Mouse (Mus musculus): ENCODE measurements around the gene Slc35b1. TPM values are rescaled to one million over a fixed set of nuclear protein-coding genes. Genes with fewer than 3 reads are reported as not detected.

Slc35b1 gene
- polyA plus RNA-seq, 1 experiment from 2014 or later, result 126 TPM

DNA sequence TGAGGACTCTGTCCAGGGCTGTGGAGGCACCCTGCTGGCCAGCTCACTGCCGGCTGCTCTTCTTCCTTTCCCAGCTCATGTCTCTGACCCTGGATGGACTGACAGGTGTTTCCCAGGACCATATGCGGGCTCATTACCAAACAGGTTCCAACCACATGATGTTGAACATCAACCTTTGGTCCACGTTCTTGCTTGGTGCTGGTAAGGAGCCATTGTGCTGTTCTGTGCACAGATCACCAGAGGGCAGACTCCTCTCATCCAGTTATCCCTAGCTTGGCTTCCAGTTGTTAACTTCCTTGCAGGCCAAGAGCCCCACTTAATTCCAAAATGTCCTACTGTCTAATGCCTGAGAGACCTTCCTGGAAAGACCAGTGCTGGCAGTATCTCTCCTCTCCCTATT, 4.5 kb downstream of the Slc35b1 start:
- Histone ChIP-seq H3K4me3 (replicated peaks) (no peak overlapping the region), H3K9ac (no peak overlapping the region), H3K4me1 (peaks cover 17% of the 10 kb centered on the region), H3K36me3 (replicated peaks) (peaks cover 58% of the 10 kb centered on the region), H3K4me2 (no peak overlapping the region), H3K27ac (no peak overlapping the region), H3K27me3 (no peaks in the 10 kb centered on the region), H3K9me3 (no peaks in the 10 kb centered on the region)
- no peak for ATAC-seq (ENCODE audit: low FRiP score)
- WGBS, result 72% methylated on average over 3 of the region's 3 CpGs

DNA sequence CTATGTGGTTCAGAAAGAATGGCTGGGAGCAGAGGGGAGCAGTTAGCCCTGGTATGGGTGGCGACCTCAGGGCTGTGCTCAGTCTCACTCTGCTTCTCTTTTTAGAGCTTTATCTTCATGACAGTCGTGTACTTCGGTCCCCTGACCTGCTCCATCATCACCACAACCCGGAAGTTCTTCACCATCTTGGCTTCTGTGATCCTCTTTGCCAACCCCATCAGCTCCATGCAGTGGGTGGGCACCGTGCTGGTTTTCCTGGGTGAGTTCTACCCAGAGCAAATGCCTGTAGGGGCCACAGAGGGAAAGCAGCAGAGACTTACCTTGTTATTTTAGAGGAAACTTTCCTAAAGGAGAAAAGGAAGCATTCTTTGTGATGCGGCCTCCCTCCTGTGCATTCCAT, 5.9 kb downstream of the Slc35b1 start:
- H3K9ac ChIP-seq, result no peak overlapping the region
- H3K9me3 ChIP-seq, result no peaks in the 10 kb centered on the region
- H3K4me3 ChIP-seq (replicated peaks), result no peak overlapping the region
- H3K27me3 ChIP-seq, result no peaks in the 10 kb centered on the region
- peaks cover 58% of the 10 kb centered on the region for H3K36me3 ChIP-seq (replicated peaks)
- no peak overlapping the region for H3K27ac ChIP-seq
- no peak for ATAC-seq (ENCODE audit: low FRiP score)
- H3K4me2 ChIP-seq, result no peak overlapping the region
- WGBS, result 93% methylated on average over 6 of the region's 6 CpGs
- peaks cover 17% of the 10 kb centered on the region for H3K4me1 ChIP-seq

DNA sequence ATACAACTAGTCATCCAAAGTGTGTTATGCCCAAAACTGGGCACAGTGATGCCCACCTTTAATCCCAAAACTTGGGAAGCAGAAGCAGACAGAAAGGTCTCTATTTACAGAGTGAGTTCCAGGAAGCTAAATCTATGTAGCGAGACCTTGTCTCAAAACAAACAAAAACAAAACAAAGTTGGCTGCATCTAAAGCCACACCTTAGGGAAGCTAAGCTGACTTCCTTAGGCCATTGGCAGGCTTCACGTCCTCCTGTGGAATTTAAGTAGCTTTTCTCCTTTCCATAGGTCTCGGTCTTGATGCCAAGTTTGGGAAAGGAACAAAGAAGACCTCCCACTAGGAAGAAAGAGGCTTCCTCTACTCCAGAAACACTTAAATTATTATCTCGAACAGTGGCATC, 6.7 kb downstream of the Slc35b1 start:
- Histone ChIP-seq H3K27ac (no peak overlapping the region), H3K4me3 (replicated peaks) (no peak overlapping the region)

DNA sequence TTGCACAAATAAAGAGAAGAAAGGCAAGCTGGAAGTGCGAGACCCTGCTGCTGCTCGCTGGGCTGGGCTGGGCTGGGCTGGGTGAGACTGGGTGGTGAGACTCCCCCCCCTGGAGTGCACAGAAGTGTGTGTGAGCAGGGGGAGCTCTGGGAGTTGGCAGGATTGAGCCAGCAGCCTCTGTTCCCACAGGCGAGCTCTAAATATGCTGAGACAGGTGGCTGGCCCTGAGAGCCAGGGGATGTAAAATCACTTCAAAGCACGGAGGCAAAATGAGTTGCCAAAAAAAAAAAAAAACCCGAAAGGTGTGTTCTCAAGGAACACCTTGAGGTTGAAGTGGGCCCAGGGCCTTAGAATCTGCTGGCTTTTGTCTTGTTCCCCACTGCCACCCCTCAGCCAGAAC, 7.3 kb downstream of the Slc35b1 start:
- 81% methylated on average over 5 of the region's 5 CpGs for WGBS
- ATAC-seq (ENCODE audit: low FRiP score), result no peak
- Histone ChIP-seq H3K4me1 (0 out of 2 replicates have a peak, but pooled peaks cover 4% of the 10 kb centered on the region), H3K27ac (no peak overlapping the region), H3K27me3 (no peaks in the 10 kb centered on the region), H3K9ac (no peak overlapping the region), H3K4me2 (no peak overlapping the region), H3K9me3 (no peaks in the 10 kb centered on the region), H3K4me3 (replicated peaks) (no peak overlapping the region), H3K36me3 (replicated peaks) (peaks cover 54% of the 10 kb centered on the region)

More for the DNA sequence above, 6.7 kb downstream of the Slc35b1 start:
- H3K9me3 ChIP-seq, result no peaks in the 10 kb centered on the region
- no peaks in the 10 kb centered on the region for H3K27me3 ChIP-seq
- WGBS, result 80% methylated on average over 4 of the region's 4 CpGs
- H3K4me1 ChIP-seq, result peaks cover 9% of the 10 kb centered on the region
- peaks cover 58% of the 10 kb centered on the region for H3K36me3 ChIP-seq (replicated peaks)
- H3K9ac ChIP-seq, result no peak overlapping the region
- no peak overlapping the region for H3K4me2 ChIP-seq
- no peak for ATAC-seq (ENCODE audit: low FRiP score)

DNA sequence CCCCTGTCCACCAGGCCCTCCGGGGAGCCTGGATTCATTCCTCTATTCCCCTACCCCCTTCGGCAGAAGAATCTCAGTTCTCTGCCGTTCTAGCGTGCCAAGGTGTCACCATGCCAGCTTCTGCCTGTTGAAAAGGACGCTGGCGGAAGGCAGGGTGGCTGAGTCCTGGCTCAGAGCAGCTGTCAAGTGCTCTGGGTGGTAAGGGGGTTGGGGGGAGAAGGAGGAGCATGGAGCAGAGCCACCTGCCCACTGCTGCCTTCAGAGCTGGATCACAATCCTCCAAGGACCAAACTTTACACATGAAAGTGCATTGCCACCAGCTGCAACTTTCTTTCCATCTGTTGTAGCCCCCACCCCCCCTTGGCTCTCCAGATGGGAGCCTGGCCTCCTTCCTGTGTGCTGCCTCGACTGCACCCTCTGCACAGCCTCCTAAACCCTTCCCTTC, 7.8 kb downstream of the Slc35b1 start:
- H3K36me3 ChIP-seq (replicated peaks), result peaks cover 50% of the 10 kb centered on the region
- 72% methylated on average over 7 of the region's 7 CpGs for WGBS
- no peak overlapping the region for H3K27ac ChIP-seq
- H3K4me2 ChIP-seq, result no peak overlapping the region
- H3K9me3 ChIP-seq, result no peaks in the 10 kb centered on the region
- 0 out of 2 replicates have a peak, but pooled peaks cover 4% of the 10 kb centered on the region for H3K4me1 ChIP-seq
- no peak overlapping the region for H3K4me3 ChIP-seq (replicated peaks)
- ATAC-seq (ENCODE audit: low FRiP score), result no peak
- H3K27me3 ChIP-seq, result no peaks in the 10 kb centered on the region
- no peak overlapping the region for H3K9ac ChIP-seq

DNA sequence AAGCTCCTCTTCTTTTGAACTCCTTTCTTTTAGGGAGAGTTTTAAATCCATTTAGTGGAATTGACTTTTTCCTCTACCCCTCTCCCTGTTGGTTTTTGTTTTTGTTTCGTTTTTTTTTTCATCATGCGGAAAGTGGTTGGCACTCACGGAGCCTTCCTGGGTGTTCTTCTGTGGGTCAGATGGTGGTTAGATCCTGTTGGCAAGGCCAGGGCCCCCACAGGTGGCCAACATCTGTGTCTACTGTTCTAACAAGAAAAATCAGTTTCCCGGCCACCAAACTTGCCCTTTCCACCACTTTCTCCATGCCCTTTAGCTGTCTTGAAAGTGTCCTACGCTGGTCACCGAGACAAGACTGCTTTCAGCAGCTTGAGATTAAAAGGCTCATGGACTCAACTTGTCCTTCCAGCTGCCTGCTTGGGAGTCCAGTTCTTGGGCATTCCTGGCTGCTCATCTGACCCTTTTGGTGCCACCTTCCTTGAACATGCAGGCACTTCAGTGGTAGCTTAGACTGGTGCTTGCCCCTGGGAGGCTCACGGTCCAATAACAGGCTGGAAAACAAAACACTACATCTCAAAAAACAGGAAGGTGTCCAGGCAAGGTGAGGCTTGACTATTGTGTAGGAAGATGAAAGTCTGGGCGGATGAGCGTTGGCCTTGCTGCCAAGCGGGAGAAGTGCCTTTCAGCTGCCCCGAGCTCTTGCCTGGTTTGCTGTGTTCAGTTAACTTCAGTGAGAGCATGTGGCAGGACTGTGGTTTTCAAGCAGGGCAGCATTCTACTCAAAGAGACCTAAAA, 8.4 kb downstream of the Slc35b1 start:
- Histone ChIP-seq H3K27ac (no peak overlapping the region; the same call in 1 of the 2 replicates), H3K27me3 (no peaks in the 10 kb centered on the region), H3K4me1 (0 out of 2 replicates have a peak, but pooled peaks cover 4% of the 10 kb centered on the region), H3K9ac (no peak overlapping the region), H3K9me3 (no peaks in the 10 kb centered on the region), H3K36me3 (replicated peaks) (peaks cover 44% of the 10 kb centered on the region), H3K4me3 (replicated peaks) (no peak overlapping the region), H3K4me2 (no peak overlapping the region)
- 83% methylated on average over 11 of the region's 11 CpGs for WGBS
- ATAC-seq (ENCODE audit: low FRiP score), result no peak

DNA sequence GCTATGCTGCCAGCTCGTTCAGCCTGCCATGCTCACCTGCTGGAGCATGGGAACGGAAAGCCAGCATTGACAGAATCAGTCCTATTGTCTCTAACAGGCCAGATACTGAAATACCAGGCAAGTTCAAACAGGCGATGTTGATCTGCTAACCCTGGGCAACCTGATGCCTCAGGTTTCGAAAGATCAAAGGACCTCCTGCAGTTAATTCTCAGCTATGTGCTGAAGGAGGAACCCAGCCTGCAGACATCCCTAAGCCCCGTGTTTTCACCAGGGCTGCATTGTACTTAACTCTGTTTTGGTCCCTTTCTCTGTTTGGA, 9.0 kb downstream of the Slc35b1 start:
- Histone ChIP-seq H3K4me3 (replicated peaks) (no peak overlapping the region), H3K4me2 (no peak overlapping the region), H3K36me3 (replicated peaks) (peaks cover 38% of the 10 kb centered on the region), H3K27ac (no peak overlapping the region), H3K9ac (no peak overlapping the region), H3K27me3 (peaks cover under 1% of the 10 kb centered on the region; the same call in 1 of the 2 replicates), H3K9me3 (no peaks in the 10 kb centered on the region), H3K4me1 (0 out of 2 replicates have a peak, but pooled peaks cover 4% of the 10 kb centered on the region)
- ATAC-seq (ENCODE audit: low FRiP score), result no peak
- 32% methylated on average over 5 of the region's 5 CpGs for WGBS

DNA sequence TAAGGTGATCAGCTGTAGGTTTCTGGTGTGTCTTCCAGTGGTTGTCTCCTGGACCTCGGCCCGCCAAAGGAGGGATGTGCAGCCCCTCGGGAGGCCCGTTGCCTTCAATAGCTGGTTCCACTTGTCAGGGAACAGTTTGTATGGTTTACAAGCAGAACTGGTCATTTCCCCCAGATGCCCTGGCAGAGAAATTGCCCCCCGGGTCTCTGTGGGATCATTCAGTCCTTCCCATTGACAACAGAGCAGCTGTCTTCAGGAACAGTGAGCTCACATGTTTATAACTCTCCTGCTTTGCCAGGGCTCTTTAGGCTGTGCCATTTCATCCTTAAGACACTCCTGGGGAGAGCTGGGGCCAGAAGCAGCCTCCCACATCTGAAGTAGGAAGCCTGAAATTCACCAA, 9.6 kb downstream of the Slc35b1 start:
- Histone ChIP-seq H3K36me3 (replicated peaks) (peaks cover 32% of the 10 kb centered on the region), H3K4me3 (replicated peaks) (no peak overlapping the region), H3K4me2 (no peak overlapping the region), H3K4me1 (0 out of 2 replicates have a peak, but pooled peaks cover 4% of the 10 kb centered on the region), H3K9me3 (no peaks in the 10 kb centered on the region), H3K27ac (no peak overlapping the region), H3K27me3 (peaks cover 4% of the 10 kb centered on the region; the same call in 1 of the 2 replicates), H3K9ac (no peak overlapping the region)
- ATAC-seq (ENCODE audit: low FRiP score), result no peak
- WGBS, result 71% methylated on average over 5 of the region's 5 CpGs

DNA sequence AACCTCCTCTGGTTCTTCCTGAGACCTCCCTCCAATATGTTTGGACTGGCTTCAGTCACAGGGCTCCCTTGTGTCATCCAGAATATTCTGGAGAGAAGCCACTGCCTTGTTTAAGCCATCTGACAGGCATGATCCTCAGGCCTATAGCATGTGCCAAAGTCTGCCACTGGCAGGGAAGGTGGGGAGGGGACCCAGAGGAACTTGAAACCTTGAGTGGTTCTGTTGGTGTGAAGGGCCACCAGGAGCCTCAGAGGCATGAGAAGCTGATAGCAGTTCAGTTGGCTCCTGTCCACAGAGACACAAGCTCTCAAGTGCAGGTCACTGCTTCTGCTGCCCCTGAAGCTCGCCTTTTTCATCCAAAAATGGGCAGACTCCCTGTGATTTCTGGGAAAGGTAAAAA, 12.1 kb downstream of the Slc35b1 start:
- peaks cover 10% of the 10 kb centered on the region; the same call in 1 of the 2 replicates for H3K27me3 ChIP-seq
- no peak overlapping the region for H3K27ac ChIP-seq
- peaks cover 9% of the 10 kb centered on the region; the same call in 1 of the 2 replicates for H3K36me3 ChIP-seq (replicated peaks)
- 65% methylated on average over 1 of the region's 1 CpGs for WGBS
- no peak for ATAC-seq (ENCODE audit: low FRiP score)
- no peak overlapping the region for H3K9ac ChIP-seq
- no peaks in the 10 kb centered on the region for H3K9me3 ChIP-seq
- H3K4me1 ChIP-seq, result 0 out of 2 replicates have a peak, but pooled peaks cover 5% of the 10 kb centered on the region
- no peak overlapping the region for H3K4me3 ChIP-seq (replicated peaks)
- no peak overlapping the region for H3K4me2 ChIP-seq

DNA sequence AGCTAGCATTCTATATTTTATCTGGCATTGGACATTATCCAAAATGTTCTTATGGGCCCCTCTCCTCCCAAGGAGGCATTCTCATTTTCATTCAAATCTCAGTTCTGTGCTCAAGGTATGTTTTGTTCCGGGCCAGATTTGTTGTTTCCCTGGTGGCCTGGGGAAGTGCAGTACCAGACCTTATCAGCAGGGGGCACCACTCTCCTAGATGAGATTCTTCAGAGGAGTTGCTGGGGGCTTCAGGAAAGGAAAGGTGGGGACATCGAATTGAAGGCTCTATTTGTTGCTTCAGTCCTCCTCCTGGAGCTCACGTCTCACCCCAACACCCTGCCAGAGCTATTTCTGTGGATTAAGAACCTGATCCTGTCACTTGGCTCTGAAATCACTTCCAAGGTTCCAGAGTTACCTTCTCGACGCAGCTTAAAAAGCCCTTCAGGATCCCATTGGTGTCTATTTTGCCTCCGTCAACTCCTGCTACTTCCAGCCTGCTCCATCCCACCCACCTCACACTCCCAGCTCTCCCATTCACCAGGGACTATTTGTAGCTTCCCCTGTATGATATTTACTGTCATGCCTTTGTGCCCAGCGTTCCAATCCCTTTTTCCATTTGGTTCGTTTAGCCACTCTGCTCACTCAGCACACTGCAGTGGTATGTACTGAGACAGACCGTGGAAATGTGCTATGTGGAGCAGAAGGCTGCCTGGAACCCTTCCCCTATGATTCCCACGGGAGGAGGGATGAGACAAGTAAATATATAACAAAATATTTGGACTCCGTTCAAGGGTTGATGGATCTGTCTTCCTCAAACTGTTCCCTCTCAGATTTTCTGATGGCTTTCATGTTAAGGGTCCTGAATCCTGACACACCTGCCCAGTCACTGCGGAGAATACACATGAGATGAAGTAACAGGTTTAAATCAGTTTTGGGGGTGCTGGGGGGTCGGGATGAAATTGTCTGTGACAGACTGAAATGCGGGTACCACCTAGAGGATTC, 13.6 kb downstream of the Slc35b1 start:
- Histone ChIP-seq H3K4me2 (no peak overlapping the region; the same call in 1 of the 2 replicates), H3K27me3 (peaks cover 10% of the 10 kb centered on the region; the same call in 1 of the 2 replicates), H3K9me3 (no peaks in the 10 kb centered on the region), H3K36me3 (replicated peaks) (no peaks in the 10 kb centered on the region), H3K9ac (no peak overlapping the region), H3K4me3 (replicated peaks) (no peak overlapping the region), H3K27ac (no peak overlapping the region), H3K4me1 (0 out of 2 replicates have a peak, but pooled peaks cover 6% of the 10 kb centered on the region)
- 57% methylated on average over 14 of the region's 14 CpGs for WGBS
- ATAC-seq (ENCODE audit: low FRiP score), result no peak

DNA sequence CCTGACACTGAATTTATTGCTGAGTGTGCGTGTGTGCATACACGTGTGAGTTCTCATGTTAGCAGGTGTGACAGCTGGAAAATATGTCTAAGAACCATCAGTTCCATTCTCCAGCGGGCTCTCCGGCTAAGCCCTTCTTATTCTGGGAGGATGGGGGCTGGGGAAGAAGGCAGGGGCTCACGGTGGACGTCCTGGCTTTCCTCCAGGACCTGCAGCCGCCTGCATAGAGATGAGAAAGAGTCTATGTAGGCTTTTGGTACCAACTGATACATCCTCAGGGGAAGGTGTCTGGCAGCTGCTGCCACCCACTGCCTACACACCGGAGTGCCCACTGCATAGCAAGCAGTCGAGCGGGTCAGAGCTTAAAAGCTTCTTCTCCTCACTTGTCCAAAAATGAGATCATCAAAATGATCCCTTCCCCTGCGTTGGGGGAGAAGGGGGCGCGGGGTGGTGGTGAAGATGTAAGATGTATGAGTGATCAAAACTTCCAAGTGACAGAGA, 15.1 kb downstream of the Slc35b1 start:
- ATAC-seq (ENCODE audit: low FRiP score), result no peak
- H3K4me3 ChIP-seq (replicated peaks), result no peak overlapping the region
- H3K36me3 ChIP-seq (replicated peaks), result no peaks in the 10 kb centered on the region
- no peak overlapping the region for H3K27ac ChIP-seq
- no peak overlapping the region for H3K4me2 ChIP-seq
- H3K4me1 ChIP-seq, result peaks cover 12% of the 10 kb centered on the region; the same call in 1 of the 2 replicates
- peaks cover 10% of the 10 kb centered on the region; the same call in 1 of the 2 replicates for H3K27me3 ChIP-seq
- no peaks in the 10 kb centered on the region for H3K9me3 ChIP-seq
- WGBS, result 72% methylated on average over 13 of the region's 13 CpGs
- H3K9ac ChIP-seq, result no peak overlapping the region

DNA sequence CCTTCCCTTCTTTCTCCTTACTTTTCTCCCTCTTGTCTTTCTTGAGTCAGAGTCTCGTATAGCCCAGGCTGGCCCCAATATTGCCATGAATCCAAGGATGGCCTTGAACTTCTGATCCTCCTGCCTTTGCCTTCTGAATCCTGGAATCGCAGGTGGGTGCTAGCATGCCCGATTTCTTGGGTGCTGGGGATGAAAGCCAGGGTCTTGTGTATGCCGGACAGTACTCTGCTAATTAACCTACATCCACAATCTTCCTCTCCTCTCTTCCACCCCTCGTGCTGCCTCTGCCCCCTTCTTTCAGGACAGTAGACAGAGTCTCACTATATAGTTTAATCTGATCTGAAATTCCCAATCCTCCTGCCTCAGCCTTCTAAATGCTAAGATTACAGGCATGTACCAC, 17.1 kb downstream of the Slc35b1 start:
- WGBS, result 89% methylated on average over 5 of the region's 5 CpGs
- Histone ChIP-seq H3K4me2 (no peak overlapping the region), H3K9me3 (no peaks in the 10 kb centered on the region), H3K36me3 (replicated peaks) (no peaks in the 10 kb centered on the region), H3K4me1 (peaks cover 12% of the 10 kb centered on the region; the same call in 1 of the 2 replicates), H3K9ac (no peak overlapping the region), H3K27me3 (peaks cover 10% of the 10 kb centered on the region; the same call in 1 of the 2 replicates), H3K27ac (no peak overlapping the region), H3K4me3 (replicated peaks) (no peak overlapping the region)
- ATAC-seq (ENCODE audit: low FRiP score), result no peak

All from forebrain, embryonic 12.5 days (tissue).